In genomic region chr14:28128999-28129398, GRCm38 (mm10) we compare ENCODE assay signal across 22 mouse cellular contexts.
DNase-seq lines count a peak whose midpoint lies in the region; ATAC-seq and TF ChIP-seq lines count a peak whose summit lies in the region.
"Had no signal": no experiment of that assay in that cellular context is flagged by ENCODE, and none has a peak within 500 bp of the region (broad histone marks: within the 10 kb centered on the region; RNA-seq: fewer than 3 reads in every experiment).

No protein-coding gene starts in this region.

- no peaks in the 10 kb centered on the region for H3K27me3 ChIP-seq in lung, embryonic 15.5 days
- no peaks in the 10 kb centered on the region for H3K27me3 ChIP-seq in lung, postnatal 0 days (replicated peaks; ENCODE audit: insufficient read depth, low read length)
- H3K27me3 ChIP-seq: embryonic facial prominence, embryonic 12.5 days had no signal

- peak; percentile 77 for ATAC-seq in frontal cortex, adult (ENCODE audit: low TSS enrichment)
- ATAC-seq in lung, embryonic 15.5 days (ENCODE audit: borderline replicate concordance, extremely low read depth, low FRiP score, low TSS enrichment), result peak; percentile 49; the same call in 1 of the 2 replicates
- ATAC-seq in lung, postnatal 0 days, result peak; percentile 47; the same call in 1 of the 2 replicates
- ATAC-seq: forebrain, embryonic 14.5 days; forebrain, embryonic 16.5 days had no signal

- H3K4me1 ChIP-seq in lung, embryonic 15.5 days, result peaks cover 3% of the 10 kb centered on the region; the same call in 1 of the 2 replicates
- no peaks in the 10 kb centered on the region for H3K4me1 ChIP-seq in lung, postnatal 0 days (ENCODE audit: insufficient read depth, low read depth, low read length)
- H3K4me1 ChIP-seq: embryonic facial prominence, embryonic 10.5 days; embryonic facial prominence, embryonic 12.5 days had no signal

- DNase-seq in frontal cortex, postnatal 36 days (ENCODE audit: low spot score in 2 of 2), result no peak
- no peak for DNase-seq in lung, postnatal 25 days (ENCODE audit: low spot score)
- DNase-seq in lung, postnatal 0 days (ENCODE audit: low spot score), result peak; percentile 63
- no peak for DNase-seq in lung, postnatal 10 days
- peak; percentile 69 for DNase-seq in telencephalon, adult 2 months (ENCODE audit: low read depth, low spot score)
- DNase-seq in adrenal gland, adult (ENCODE audit: inconsistent age in 2 of 2, low spot score in 1 of 2), result no peak
- DNase-seq: adrenal gland, adult 8-10 months; adrenal gland, postnatal 14 days; adrenal gland, postnatal 36 days; cerebellum, adult 11 months; cerebellum, adult 18-20 months; cerebellum, adult 8-10 months; cerebellum, adult 9-11 months; cerebellum, postnatal 14 days; cerebellum, postnatal 36 days; embryo, embryonic 11 days had no signal

- no peak overlapping the region for H3K27ac ChIP-seq in lung, embryonic 15.5 days
- H3K27ac ChIP-seq in lung, postnatal 0 days (ENCODE audit: low read length), result no peak overlapping the region
- H3K27ac ChIP-seq: embryonic facial prominence, embryonic 10.5 days; embryonic facial prominence, embryonic 12.5 days had no signal

- 60% methylated on average over 3 of the region's 3 CpGs for WGBS in lung, embryonic 15.5 days
- WGBS in lung, postnatal 0 days, result 52% methylated on average over 3 of the region's 3 CpGs

- H3K9me3 ChIP-seq in lung, embryonic 15.5 days, result no peaks in the 10 kb centered on the region
- H3K9me3 ChIP-seq in lung, postnatal 0 days (ENCODE audit: low read length), result no peaks in the 10 kb centered on the region
- H3K9me3 ChIP-seq: embryonic facial prominence, embryonic 10.5 days; embryonic facial prominence, embryonic 12.5 days had no signal

- no peak overlapping the region for H3K4me2 ChIP-seq in lung, embryonic 15.5 days
- H3K4me2 ChIP-seq in lung, postnatal 0 days (replicated peaks; ENCODE audit: low read depth, low read length), result no peak overlapping the region
- H3K4me2 ChIP-seq: embryonic facial prominence, embryonic 12.5 days had no signal

- no peak for TF ChIP-seq CTCF in lung, postnatal 0 days (IDR thresholded peaks at IDR 0.05)

- no peaks in the 10 kb centered on the region for H3K36me3 ChIP-seq in lung, embryonic 15.5 days
- no peaks in the 10 kb centered on the region for H3K36me3 ChIP-seq in lung, postnatal 0 days (ENCODE audit: insufficient read depth, low read length)
- H3K36me3 ChIP-seq: embryonic facial prominence, embryonic 10.5 days; embryonic facial prominence, embryonic 12.5 days had no signal

- H3K4me3 ChIP-seq in lung, embryonic 15.5 days, result no peak overlapping the region
- no peak overlapping the region for H3K4me3 ChIP-seq in lung, postnatal 0 days (ENCODE audit: low read depth, low read length)
- H3K4me3 ChIP-seq: embryonic facial prominence, embryonic 10.5 days; embryonic facial prominence, embryonic 12.5 days had no signal

- TF ChIP-seq EP300 in lung, postnatal 0 days (IDR thresholded peaks at IDR 0.05), result no peak

- no peak overlapping the region for H3K9ac ChIP-seq in lung, embryonic 15.5 days
- no peak overlapping the region for H3K9ac ChIP-seq in lung, postnatal 0 days (replicated peaks; ENCODE audit: low read depth)
- H3K9ac ChIP-seq: embryonic facial prominence, embryonic 12.5 days had no signal

Comparison
In these comparisons a context has a peak if more than half of its experiments do, and no peak if none do; other contexts are left out.
1. DNase-seq: peak in lung, postnatal 0 days (single experiment) and telencephalon, adult 2 months (single experiment); none in frontal cortex, postnatal 36 days (0 of 2), lung, postnatal 25 days (single experiment), lung, postnatal 10 days (single experiment) and adrenal gland, adult (0 of 2).
2. Peak in every context shown above with its lines, with median percentiles within 50 percentile points of each other: ATAC-seq.